Mouse (Mus musculus): Measurements from ENCODE around the gene 2010300C02Rik. TPM values are rescaled to one million over a fixed set of nuclear protein-coding genes. Genes with fewer than 3 reads are reported as not detected.

2010300C02Rik gene
- polyA plus RNA-seq, 1 experiment from 2014 or later, result 0.65 TPM

GRCm38 (mm10) chr1:37737045-37737444 lies 17.2 kb upstream of the 2010300C02Rik start:
- WGBS, result 92% methylated on average over 4 of the region's 4 CpGs
- Histone ChIP-seq H3K9ac (replicated peaks; ENCODE audit: low read length) (no peak overlapping the region), H3K4me1 (ENCODE audit: control insufficient read depth, insufficient read depth, low read length) (no peaks in the 10 kb centered on the region), H3K4me3 (ENCODE audit: low read depth, low read length) (no peak overlapping the region), H3K27ac (replicated peaks; ENCODE audit: low read depth, low read length) (no peak overlapping the region), H3K27me3 (ENCODE audit: control insufficient read depth, insufficient read depth, low read length) (no peaks in the 10 kb centered on the region), H3K4me2 (ENCODE audit: low read depth, low read length) (no peak overlapping the region), H3K9me3 (replicated peaks; ENCODE audit: control insufficient read depth, low read length) (no peaks in the 10 kb centered on the region), H3K36me3 (replicated peaks; ENCODE audit: control insufficient read depth, insufficient read depth, low read depth, low read length) (no peaks in the 10 kb centered on the region)
- no peak for ATAC-seq (replicated peaks; ENCODE audit: insufficient number of reproducible peaks, low FRiP score, low TSS enrichment, low read depth)
- no peak for DNase-seq (ENCODE audit: low spot score)

GRCm38 (mm10) chr1:37735932-37736331 lies 16.0 kb upstream of the 2010300C02Rik start:
- Histone ChIP-seq H3K4me2 (ENCODE audit: low read depth, low read length) (no peak overlapping the region), H3K9ac (replicated peaks; ENCODE audit: low read length) (no peak overlapping the region), H3K4me1 (ENCODE audit: control insufficient read depth, insufficient read depth, low read length) (no peaks in the 10 kb centered on the region), H3K4me3 (ENCODE audit: low read depth, low read length) (no peak overlapping the region), H3K27ac (replicated peaks; ENCODE audit: low read depth, low read length) (no peak overlapping the region), H3K9me3 (replicated peaks; ENCODE audit: control insufficient read depth, low read length) (no peaks in the 10 kb centered on the region), H3K36me3 (replicated peaks; ENCODE audit: control insufficient read depth, insufficient read depth, low read depth, low read length) (no peaks in the 10 kb centered on the region), H3K27me3 (ENCODE audit: control insufficient read depth, insufficient read depth, low read length) (no peaks in the 10 kb centered on the region)
- DNase-seq (ENCODE audit: low spot score), result no peak
- WGBS, result 93% methylated on average over 5 of the region's 5 CpGs
- ATAC-seq (replicated peaks; ENCODE audit: insufficient number of reproducible peaks, low FRiP score, low TSS enrichment, low read depth), result no peak

GRCm38 (mm10) chr1:37734841-37735240 lies 15.0 kb upstream of the 2010300C02Rik start:
- H3K4me3 ChIP-seq (ENCODE audit: low read depth, low read length), result no peak overlapping the region
- ATAC-seq (replicated peaks; ENCODE audit: insufficient number of reproducible peaks, low FRiP score, low TSS enrichment, low read depth), result no peak

GRCm38 (mm10) chr1:37729353-37729752 lies 9.5 kb upstream of the 2010300C02Rik start:
- no peaks in the 10 kb centered on the region for H3K4me1 ChIP-seq (ENCODE audit: control insufficient read depth, insufficient read depth, low read length)
- H3K36me3 ChIP-seq (replicated peaks; ENCODE audit: control insufficient read depth, insufficient read depth, low read depth, low read length), result no peaks in the 10 kb centered on the region
- WGBS, result 87% methylated on average over 8 of the region's 8 CpGs
- H3K4me3 ChIP-seq (ENCODE audit: low read depth, low read length), result no peak overlapping the region
- no peak overlapping the region for H3K4me2 ChIP-seq (ENCODE audit: low read depth, low read length)
- no peak overlapping the region for H3K9ac ChIP-seq (replicated peaks; ENCODE audit: low read length)
- no peak for DNase-seq (ENCODE audit: low spot score)
- no peak for ATAC-seq (replicated peaks; ENCODE audit: insufficient number of reproducible peaks, low FRiP score, low TSS enrichment, low read depth)
- H3K27me3 ChIP-seq (ENCODE audit: control insufficient read depth, insufficient read depth, low read length), result no peaks in the 10 kb centered on the region
- H3K27ac ChIP-seq (replicated peaks; ENCODE audit: low read depth, low read length), result no peak overlapping the region
- H3K9me3 ChIP-seq (replicated peaks; ENCODE audit: control insufficient read depth, low read length), result no peaks in the 10 kb centered on the region

More at GRCm38 (mm10) chr1:37734841-37735240, 15.0 kb upstream of the 2010300C02Rik start:
- Histone ChIP-seq H3K27me3 (ENCODE audit: control insufficient read depth, insufficient read depth, low read length) (no peaks in the 10 kb centered on the region), H3K9ac (replicated peaks; ENCODE audit: low read length) (no peak overlapping the region), H3K4me1 (ENCODE audit: control insufficient read depth, insufficient read depth, low read length) (no peaks in the 10 kb centered on the region), H3K36me3 (replicated peaks; ENCODE audit: control insufficient read depth, insufficient read depth, low read depth, low read length) (no peaks in the 10 kb centered on the region), H3K27ac (replicated peaks; ENCODE audit: low read depth, low read length) (no peak overlapping the region), H3K4me2 (ENCODE audit: low read depth, low read length) (no peak overlapping the region), H3K9me3 (replicated peaks; ENCODE audit: control insufficient read depth, low read length) (no peaks in the 10 kb centered on the region)
- 70% methylated on average over 7 of the region's 7 CpGs for WGBS
- no peak for DNase-seq (ENCODE audit: low spot score)

GRCm38 (mm10) chr1:37728053-37728452 lies 8.2 kb upstream of the 2010300C02Rik start:
- Histone ChIP-seq H3K9me3 (replicated peaks; ENCODE audit: control insufficient read depth, low read length) (no peaks in the 10 kb centered on the region), H3K9ac (replicated peaks; ENCODE audit: low read length) (no peak overlapping the region), H3K4me3 (ENCODE audit: low read depth, low read length) (no peak overlapping the region), H3K4me1 (ENCODE audit: control insufficient read depth, insufficient read depth, low read length) (no peaks in the 10 kb centered on the region), H3K27ac (replicated peaks; ENCODE audit: low read depth, low read length) (no peak overlapping the region), H3K4me2 (ENCODE audit: low read depth, low read length) (no peak overlapping the region), H3K27me3 (ENCODE audit: control insufficient read depth, insufficient read depth, low read length) (no peaks in the 10 kb centered on the region), H3K36me3 (replicated peaks; ENCODE audit: control insufficient read depth, insufficient read depth, low read depth, low read length) (no peaks in the 10 kb centered on the region)
- ATAC-seq (replicated peaks; ENCODE audit: insufficient number of reproducible peaks, low FRiP score, low TSS enrichment, low read depth) (no peak), DNase-seq (ENCODE audit: low spot score) (no peak)
- whole genome bisulfite sequencing, result 65% methylated on average over 10 of the region's 10 CpGs

GRCm38 (mm10) chr1:37727186-37727585 lies 7.3 kb upstream of the 2010300C02Rik start:
- WGBS, result 88% methylated on average over 7 of the region's 8 CpGs
- Histone ChIP-seq H3K4me2 (ENCODE audit: low read depth, low read length) (no peak overlapping the region), H3K9me3 (replicated peaks; ENCODE audit: control insufficient read depth, low read length) (no peaks in the 10 kb centered on the region), H3K4me1 (ENCODE audit: control insufficient read depth, insufficient read depth, low read length) (no peaks in the 10 kb centered on the region), H3K4me3 (ENCODE audit: low read depth, low read length) (no peak overlapping the region), H3K27ac (replicated peaks; ENCODE audit: low read depth, low read length) (no peak overlapping the region), H3K27me3 (ENCODE audit: control insufficient read depth, insufficient read depth, low read length) (no peaks in the 10 kb centered on the region), H3K9ac (replicated peaks; ENCODE audit: low read length) (no peak overlapping the region), H3K36me3 (replicated peaks; ENCODE audit: control insufficient read depth, insufficient read depth, low read depth, low read length) (no peaks in the 10 kb centered on the region)
- no peak for ATAC-seq (replicated peaks; ENCODE audit: insufficient number of reproducible peaks, low FRiP score, low TSS enrichment, low read depth)
- DNase-seq (ENCODE audit: low spot score), result no peak

GRCm38 (mm10) chr1:37726426-37726825 lies 6.5 kb upstream of the 2010300C02Rik start:
- no peak for DNase-seq (ENCODE audit: low spot score)
- no peak for ATAC-seq (replicated peaks; ENCODE audit: insufficient number of reproducible peaks, low FRiP score, low TSS enrichment, low read depth)

GRCm38 (mm10) chr1:37725880-37726279 lies 6.0 kb upstream of the 2010300C02Rik start:
- ATAC-seq (replicated peaks; ENCODE audit: insufficient number of reproducible peaks, low FRiP score, low TSS enrichment, low read depth) (no peak), DNase-seq (ENCODE audit: low spot score) (no peak)
- Histone ChIP-seq H3K4me1 (ENCODE audit: control insufficient read depth, insufficient read depth, low read length) (no peaks in the 10 kb centered on the region), H3K27me3 (ENCODE audit: control insufficient read depth, insufficient read depth, low read length) (no peaks in the 10 kb centered on the region), H3K9me3 (replicated peaks; ENCODE audit: control insufficient read depth, low read length) (no peaks in the 10 kb centered on the region), H3K4me2 (ENCODE audit: low read depth, low read length) (no peak overlapping the region), H3K27ac (replicated peaks; ENCODE audit: low read depth, low read length) (no peak overlapping the region), H3K4me3 (ENCODE audit: low read depth, low read length) (no peak overlapping the region), H3K36me3 (replicated peaks; ENCODE audit: control insufficient read depth, insufficient read depth, low read depth, low read length) (no peaks in the 10 kb centered on the region), H3K9ac (replicated peaks; ENCODE audit: low read length) (no peak overlapping the region)
- 70% methylated on average over 12 of the region's 12 CpGs for WGBS

More at GRCm38 (mm10) chr1:37726426-37726825, 6.5 kb upstream of the 2010300C02Rik start:
- no peaks in the 10 kb centered on the region for H3K27me3 ChIP-seq (ENCODE audit: control insufficient read depth, insufficient read depth, low read length)
- H3K4me2 ChIP-seq (ENCODE audit: low read depth, low read length), result no peak overlapping the region
- H3K4me1 ChIP-seq (ENCODE audit: control insufficient read depth, insufficient read depth, low read length), result no peaks in the 10 kb centered on the region
- no peak overlapping the region for H3K4me3 ChIP-seq (ENCODE audit: low read depth, low read length)
- no peaks in the 10 kb centered on the region for H3K36me3 ChIP-seq (replicated peaks; ENCODE audit: control insufficient read depth, insufficient read depth, low read depth, low read length)
- no peak overlapping the region for H3K27ac ChIP-seq (replicated peaks; ENCODE audit: low read depth, low read length)
- 80% methylated on average over 8 of the region's 8 CpGs for WGBS
- H3K9ac ChIP-seq (replicated peaks; ENCODE audit: low read length), result no peak overlapping the region
- H3K9me3 ChIP-seq (replicated peaks; ENCODE audit: control insufficient read depth, low read length), result no peaks in the 10 kb centered on the region
